Mouse (Mus musculus) MEL (cell line): ENCODE measurements around the gene Fkbp6.

Experiments used
- CTCF ChIP-seq, 3 experiments: IDR thresholded peaks in 2 of 3; conservative IDR thresholded peaks in 1 of 3; 2 replicates each; pipeline ENCODE4 v1.5.1; 2011 to 2012; ENCODE audit warnings: low read length in 3 of 3, low read depth in 2 of 3, mild to moderate bottlenecking in 2 of 3, improper control_type of control experiment in 1 of 3, inconsistent platforms in 1 of 3, mixed read lengths in 1 of 3, moderate library complexity in 1 of 3; ENCODE audit not compliant: control insufficient read depth in 1 of 3, insufficient read depth in 1 of 3, poor library complexity in 1 of 3, severe bottlenecking in 1 of 3
- ETS1 ChIP-seq: IDR thresholded peaks from 2 replicates; pipeline ENCODE4 v1.6.1; 2012; ENCODE audit warnings: low read depth, mild to moderate bottlenecking, inconsistent platforms, low read length, improper control_type of control experiment, moderate library complexity
- MAX ChIP-seq: IDR thresholded peaks from 2 replicates; pipeline ENCODE4 v1.6.1; 2011; ENCODE audit warnings: low read length, improper control_type of control experiment
- POLR2AphosphoS2 ChIP-seq: IDR thresholded peaks from 2 replicates; pipeline ENCODE4 v1.6.1; 2011; ENCODE audit warnings: low read length, improper control_type of control experiment
- POLR2AphosphoS5 ChIP-seq: IDR thresholded peaks from 2 replicates; pipeline ENCODE4 v1.6.1; 2012; ENCODE audit warnings: low read depth, borderline replicate concordance, mild to moderate bottlenecking, inconsistent platforms, low read length, moderate library complexity, mixed read lengths
- SIN3A ChIP-seq: IDR thresholded peaks from 2 replicates; pipeline ENCODE4 v1.6.1; 2012; ENCODE audit warnings: low read length, improper control_type of control experiment, inconsistent platforms
- SMC3 ChIP-seq: IDR thresholded peaks from 2 replicates; pipeline ENCODE4 v1.6.1; 2011; ENCODE audit warnings: low read depth, low read length, improper control_type of control experiment
- TAL1 ChIP-seq: IDR thresholded peaks from 2 replicates; pipeline ENCODE4 v1.6.1; 2012; ENCODE audit warnings: mild to moderate bottlenecking, inconsistent platforms, low read length, moderate library complexity, mixed read lengths
- TCF12 ChIP-seq: IDR thresholded peaks from 2 replicates; pipeline ENCODE4 v1.6.1; 2014; ENCODE audit warnings: low read depth, mild to moderate bottlenecking, inconsistent platforms, low read length, improper control_type of control experiment, moderate library complexity
- USF1 ChIP-seq: IDR thresholded peaks from 2 replicates; pipeline ENCODE4 v1.6.1; 2014; ENCODE audit warnings: low read depth, mild to moderate bottlenecking, inconsistent platforms, low read length, improper control_type of control experiment, moderate library complexity
- ZKSCAN1 ChIP-seq: IDR thresholded peaks from 2 replicates; pipeline ENCODE4 v1.6.1; 2012; ENCODE audit warnings: low read depth, mild to moderate bottlenecking, inconsistent platforms, low read length, improper control_type of control experiment, moderate library complexity

DNA sequence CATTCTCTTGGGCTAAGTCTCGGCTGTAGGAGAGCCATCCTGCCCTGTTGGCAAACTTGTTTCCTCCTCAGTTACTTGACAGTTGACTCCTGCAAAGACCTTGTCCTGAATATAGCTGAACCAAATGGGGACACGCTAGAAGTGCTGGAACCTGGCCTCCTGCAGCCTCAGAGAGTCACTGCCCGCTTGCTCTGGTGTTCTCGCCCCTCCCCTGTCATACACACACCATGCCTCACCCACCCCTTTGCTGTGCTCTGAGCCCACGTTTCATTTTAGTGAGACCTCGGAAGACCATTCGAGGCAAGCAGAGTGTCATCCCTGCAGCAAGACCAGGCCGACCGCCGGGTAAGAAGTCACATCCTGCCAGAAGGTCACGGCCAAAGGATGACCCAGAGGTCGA, 107.7 kb downstream of the Fkbp6 start:
- TF ChIP-seq SMC3 (no peak), CTCF (IDR thresholded peaks at IDR 0.05 in 2 of 3, conservative IDR thresholded peaks at IDR 0.05 in 1 of 3; ENCODE audit: control insufficient read depth in 1 of 3, insufficient read depth in 1 of 3, low read depth in 2 of 3, low read length in 3 of 3, poor library complexity in 1 of 3, severe bottlenecking in 1 of 3) (no peak), SIN3A (no peak), ETS1 (no peak), MAX (no peak), POLR2AphosphoS2 (no peak; the same call in 1 of the 2 replicates), TAL1 (no peak), USF1 (no peak), TCF12 (no peak), ZKSCAN1 (no peak), POLR2AphosphoS5 (no peak)
